Mouse (Mus musculus): ENCODE results near the gene Ccdc182. TPM values are rescaled to one million over a fixed set of nuclear protein-coding genes. Genes with fewer than 3 reads are reported as not detected.

Ccdc182 gene
- polyA plus RNA-seq, 1 experiment, result not detected

- Histone ChIP-seq H3K4me3 (ENCODE audit: insufficient read depth, low read depth, low read length) (no peak overlapping the region), H3K27ac (ENCODE audit: insufficient read depth, low read depth, low read length) (no peak overlapping the region), H3K4me1 (ENCODE audit: control insufficient read depth, insufficient read depth, low read length) (peaks cover 4% of the 10 kb centered on the region; the same call in 1 of the 2 replicates)
- 55% methylated on average over 4 of the region's 4 CpGs for WGBS
- TF ChIP-seq CTCF (IDR thresholded peaks at IDR 0.05; ENCODE audit: insufficient read depth, low read depth, low read length) (no peak), POLR2A (IDR thresholded peaks at IDR 0.05; ENCODE audit: insufficient read depth, low read depth, low read length) (no peak)
Measured at GRCm38 (mm10) chr11:88291688-88292087, 2.2 kb upstream of the Ccdc182 start.

DNA sequence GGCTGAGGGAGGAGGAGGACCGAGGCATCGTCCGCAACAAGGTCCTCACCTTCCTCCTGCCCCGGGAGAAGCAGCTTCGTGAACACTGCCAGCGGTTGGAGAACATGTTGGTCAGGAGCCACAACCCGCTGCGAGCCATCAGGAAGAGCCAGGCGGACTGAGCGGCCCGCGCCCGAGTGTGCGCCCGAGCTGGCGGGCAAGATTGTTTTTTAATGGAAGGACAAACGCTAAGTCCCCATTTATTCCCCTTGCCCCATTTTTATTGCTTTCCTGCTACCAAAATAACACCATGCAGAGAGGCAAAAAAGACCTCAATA lies 494 bp downstream of the Ccdc182 start:
- Histone ChIP-seq H3K4me1 (ENCODE audit: control insufficient read depth, insufficient read depth, low read length) (no peaks in the 10 kb centered on the region), H3K4me3 (ENCODE audit: insufficient read depth, low read depth, low read length) (no peak overlapping the region), H3K27ac (ENCODE audit: insufficient read depth, low read depth, low read length) (no peak overlapping the region)
- TF ChIP-seq POLR2A (IDR thresholded peaks at IDR 0.05; ENCODE audit: insufficient read depth, low read depth, low read length), result no peak
- no peak for TF ChIP-seq CTCF (IDR thresholded peaks at IDR 0.05; ENCODE audit: insufficient read depth, low read depth, low read length)
- 69% methylated on average over 17 of the region's 17 CpGs for WGBS

DNA sequence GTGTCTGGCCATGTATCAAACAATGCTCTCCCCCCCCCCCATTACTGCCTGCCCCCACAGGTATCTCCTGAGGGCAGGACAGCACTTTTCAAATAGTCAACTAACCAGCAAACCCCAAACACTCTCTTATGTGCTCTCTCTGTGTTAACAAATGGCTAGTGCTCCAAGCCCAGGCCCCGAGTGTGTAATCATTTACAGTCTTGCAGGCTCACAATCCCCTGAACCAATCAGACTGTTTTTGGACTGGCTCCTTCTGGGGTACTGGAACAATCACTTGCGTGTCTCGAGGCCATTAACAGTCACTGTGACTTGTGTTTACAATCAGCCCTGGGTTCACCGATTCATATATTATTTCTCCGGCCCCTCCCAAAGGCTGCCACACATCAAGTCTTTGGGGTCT lies 1.4 kb downstream of the Ccdc182 start:
- H3K4me1 ChIP-seq (ENCODE audit: control insufficient read depth, insufficient read depth, low read length), result no peaks in the 10 kb centered on the region
- TF ChIP-seq CTCF (IDR thresholded peaks at IDR 0.05; ENCODE audit: insufficient read depth, low read depth, low read length) (no peak), POLR2A (IDR thresholded peaks at IDR 0.05; ENCODE audit: insufficient read depth, low read depth, low read length) (no peak)
- H3K27ac ChIP-seq (ENCODE audit: insufficient read depth, low read depth, low read length), result no peak overlapping the region
- 91% methylated on average over 5 of the region's 5 CpGs for WGBS
- no peak overlapping the region for H3K4me3 ChIP-seq (ENCODE audit: insufficient read depth, low read depth, low read length)

- TF ChIP-seq POLR2A (IDR thresholded peaks at IDR 0.05; ENCODE audit: insufficient read depth, low read depth, low read length) (no peak), CTCF (IDR thresholded peaks at IDR 0.05; ENCODE audit: insufficient read depth, low read depth, low read length) (no peak)
- Histone ChIP-seq H3K27ac (ENCODE audit: insufficient read depth, low read depth, low read length) (no peak overlapping the region), H3K4me1 (ENCODE audit: control insufficient read depth, insufficient read depth, low read length) (no peaks in the 10 kb centered on the region), H3K4me3 (ENCODE audit: insufficient read depth, low read depth, low read length) (no peak overlapping the region)
- WGBS, result 91% methylated on average over 4 of the region's 4 CpGs
Measured at GRCm38 (mm10) chr11:88297526-88297925, 3.7 kb downstream of the Ccdc182 start.

DNA sequence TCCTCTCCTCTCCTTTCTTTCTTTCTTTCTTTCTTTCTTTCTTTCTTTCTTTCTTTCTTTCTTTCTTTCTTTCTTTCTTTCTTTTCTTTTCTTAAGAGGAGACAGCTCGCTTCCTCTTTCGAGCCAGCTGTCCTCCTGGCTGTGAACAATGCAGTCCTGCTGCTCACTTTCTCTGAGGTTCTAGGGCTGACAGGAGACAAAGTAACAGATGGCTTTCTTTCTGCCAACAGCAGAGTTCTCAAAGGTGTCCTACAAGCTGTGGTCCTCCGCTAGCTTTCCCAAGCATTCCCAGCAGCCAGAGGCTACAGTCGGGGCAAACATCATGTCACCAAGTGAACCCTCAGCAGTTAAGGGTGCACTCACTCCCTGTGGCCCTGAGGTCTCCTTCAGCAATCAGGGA lies 5.5 kb downstream of the Ccdc182 start:
- no peak overlapping the region for H3K27ac ChIP-seq (ENCODE audit: insufficient read depth, low read depth, low read length)
- H3K4me1 ChIP-seq (ENCODE audit: control insufficient read depth, insufficient read depth, low read length), result no peaks in the 10 kb centered on the region
- no peak for TF ChIP-seq POLR2A (IDR thresholded peaks at IDR 0.05; ENCODE audit: insufficient read depth, low read depth, low read length)
- TF ChIP-seq CTCF (IDR thresholded peaks at IDR 0.05; ENCODE audit: insufficient read depth, low read depth, low read length), result no peak
- no peak overlapping the region for H3K4me3 ChIP-seq (ENCODE audit: insufficient read depth, low read depth, low read length)
- WGBS, result 91% methylated on average over 4 of the region's 4 CpGs

DNA sequence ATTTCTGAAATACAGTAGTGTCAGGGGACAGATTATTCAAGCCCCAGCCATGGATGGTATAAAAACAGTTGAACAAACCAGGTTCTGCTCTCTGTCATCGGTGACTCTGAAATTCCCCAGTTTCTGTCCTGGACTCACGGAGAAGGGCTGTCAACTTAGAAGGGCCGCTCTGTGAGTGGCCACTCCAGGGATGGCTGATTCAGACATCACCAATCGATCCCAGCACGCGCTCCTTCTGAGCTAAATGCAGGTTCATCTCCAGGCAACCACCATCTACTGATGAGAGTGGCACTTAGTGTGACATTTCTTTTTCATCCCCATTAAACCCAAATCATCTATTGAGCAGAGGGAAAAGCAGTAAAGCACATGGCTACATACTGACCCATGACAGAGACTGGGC lies 7.8 kb downstream of the Ccdc182 start:
- TF ChIP-seq CTCF (IDR thresholded peaks at IDR 0.05; ENCODE audit: insufficient read depth, low read depth, low read length), result no peak
- no peak for TF ChIP-seq POLR2A (IDR thresholded peaks at IDR 0.05; ENCODE audit: insufficient read depth, low read depth, low read length)
- H3K4me3 ChIP-seq (ENCODE audit: insufficient read depth, low read depth, low read length), result no peak overlapping the region
- no peak overlapping the region for H3K27ac ChIP-seq (ENCODE audit: insufficient read depth, low read depth, low read length)
- 80% methylated on average over 6 of the region's 6 CpGs for WGBS
- no peaks in the 10 kb centered on the region for H3K4me1 ChIP-seq (ENCODE audit: control insufficient read depth, insufficient read depth, low read length)

- H3K4me3 ChIP-seq (ENCODE audit: insufficient read depth, low read depth, low read length), result no peak overlapping the region
- no peak for TF ChIP-seq POLR2A (IDR thresholded peaks at IDR 0.05; ENCODE audit: insufficient read depth, low read depth, low read length)
- TF ChIP-seq CTCF (IDR thresholded peaks at IDR 0.05; ENCODE audit: insufficient read depth, low read depth, low read length), result no peak
- 98% methylated on average over 6 of the region's 6 CpGs for WGBS
- no peaks in the 10 kb centered on the region for H3K4me1 ChIP-seq (ENCODE audit: control insufficient read depth, insufficient read depth, low read length)
- H3K27ac ChIP-seq (ENCODE audit: insufficient read depth, low read depth, low read length), result no peak overlapping the region
Measured at GRCm38 (mm10) chr11:88305759-88306158, 11.9 kb downstream of the Ccdc182 start.

DNA sequence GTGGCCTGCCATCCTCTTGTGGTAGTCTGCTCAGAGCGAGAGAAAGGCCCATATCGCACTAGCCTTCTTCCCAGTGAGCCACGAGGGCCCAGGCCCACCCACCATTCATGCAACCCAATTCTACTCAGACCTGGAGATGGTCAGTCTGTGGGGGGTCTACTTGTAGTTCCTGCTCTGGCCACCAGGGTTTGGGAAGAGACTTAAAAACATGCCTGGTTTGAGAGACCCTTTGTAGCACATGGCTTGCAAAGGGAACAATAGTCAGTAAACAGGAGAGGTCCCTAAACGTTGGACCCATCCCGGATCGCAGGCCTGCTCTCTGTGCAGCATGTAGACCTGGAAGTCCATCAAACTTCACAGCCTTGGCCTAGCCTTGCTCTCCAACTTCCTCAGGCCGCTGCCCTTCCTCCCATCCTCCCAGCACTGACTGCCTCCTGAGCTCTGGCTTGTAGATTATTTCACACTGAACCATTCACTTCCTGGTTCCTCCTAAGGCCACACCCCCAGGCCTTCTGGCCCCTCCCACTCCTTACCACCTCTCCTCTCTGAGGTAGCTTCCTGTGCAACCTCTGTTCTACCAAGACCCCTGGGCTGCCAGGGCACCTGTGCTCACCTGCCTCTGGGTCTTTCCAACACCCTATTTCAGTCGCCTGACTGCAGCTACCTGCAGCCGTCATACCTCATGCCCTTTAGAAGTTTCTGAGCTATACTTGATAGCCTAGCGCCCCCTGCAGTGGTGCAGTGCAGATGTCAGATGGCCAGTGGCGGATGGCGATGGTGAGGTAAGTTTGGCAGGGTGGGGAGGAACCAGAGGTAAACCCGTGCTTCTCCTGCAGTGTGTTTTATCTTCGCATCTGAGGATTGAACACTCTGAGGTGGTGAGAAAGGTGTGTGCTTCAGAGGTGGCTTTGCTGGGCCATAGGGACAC lies 14.0 kb downstream of the Ccdc182 start:
- no peak overlapping the region for H3K27ac ChIP-seq (ENCODE audit: insufficient read depth, low read depth, low read length)
- TF ChIP-seq POLR2A (IDR thresholded peaks at IDR 0.05; ENCODE audit: insufficient read depth, low read depth, low read length), result no peak
- no peak for TF ChIP-seq CTCF (IDR thresholded peaks at IDR 0.05; ENCODE audit: insufficient read depth, low read depth, low read length)
- H3K4me1 ChIP-seq (ENCODE audit: control insufficient read depth, insufficient read depth, low read length), result no peaks in the 10 kb centered on the region
- WGBS, result 89% methylated on average over 14 of the region's 14 CpGs
- no peak overlapping the region for H3K4me3 ChIP-seq (ENCODE audit: insufficient read depth, low read depth, low read length)

GRCm38 (mm10) chr11:88309059-88309700 lies 15.3 kb downstream of the Ccdc182 start:
- 79% methylated on average over 10 of the region's 10 CpGs for WGBS
- TF ChIP-seq POLR2A (IDR thresholded peaks at IDR 0.05; ENCODE audit: insufficient read depth, low read depth, low read length), result no peak
- no peak for TF ChIP-seq CTCF (IDR thresholded peaks at IDR 0.05; ENCODE audit: insufficient read depth, low read depth, low read length)
- H3K4me1 ChIP-seq (ENCODE audit: control insufficient read depth, insufficient read depth, low read length), result no peaks in the 10 kb centered on the region
- H3K4me3 ChIP-seq (ENCODE audit: insufficient read depth, low read depth, low read length), result no peak overlapping the region
- no peak overlapping the region for H3K27ac ChIP-seq (ENCODE audit: insufficient read depth, low read depth, low read length)

Data from olfactory bulb, adult 2 months (tissue).